Mouse (Mus musculus) heart, embryonic 11.5 days (tissue): ENCODE data around the gene Tdrd5. TPM values are rescaled to one million over a fixed set of nuclear protein-coding genes. Genes with fewer than 3 reads are reported as not detected.
"Not testable (repeated sequence)": the region's sequence is repeated elsewhere in the genome, so short reads cannot be mapped to it uniquely, and the experiment has no call there.

Experiments used
- ATAC-seq: fragments of 200-750 bp; cut with Nextera tagmentation; replicated peaks from 2 replicates; pipeline ENCODE4 v1.8.0; 2017; ENCODE audit warnings: moderate library complexity; ENCODE audit not compliant: insufficient number of reproducible peaks, low FRiP score, low TSS enrichment
- H3K27ac ChIP-seq: fragments of 300-500 bp; sonication (generic); 2 replicates; pipeline ENCODE4 v1.5.1; 2014; ENCODE audit warnings: mild to moderate bottlenecking, low read depth, low read length
- H3K27me3 ChIP-seq: fragments of 300-500 bp; sonication (generic); 2 replicates; pipeline ENCODE4 v1.6.1; 2014; ENCODE audit warnings: mild to moderate bottlenecking, low read length, mixed read lengths; ENCODE audit not compliant: control insufficient read depth, insufficient read depth
- H3K36me3 ChIP-seq: fragments of 300-500 bp; sonication (generic); 2 replicates; pipeline ENCODE4 v1.6.1; 2014; ENCODE audit warnings: mild to moderate bottlenecking, low read length, moderate library complexity, mixed read lengths; ENCODE audit not compliant: control insufficient read depth, insufficient read depth
- H3K4me1 ChIP-seq: fragments of 300-500 bp; sonication (generic); 2 replicates; pipeline ENCODE4 v1.6.1; 2014; ENCODE audit warnings: low read length; ENCODE audit not compliant: control insufficient read depth, insufficient read depth
- H3K4me2 ChIP-seq: fragments of 300-500 bp; sonication (generic); 2 replicates; pipeline ENCODE4 v1.6.1; 2014; ENCODE audit warnings: mild to moderate bottlenecking, moderate library complexity
- H3K4me3 ChIP-seq: fragments of 300-500 bp; sonication (generic); 2 replicates; pipeline ENCODE4 v1.5.1; 2014; ENCODE audit warnings: low read depth, low read length
- H3K9ac ChIP-seq: fragments of 300-500 bp; sonication (generic); 2 replicates; pipeline ENCODE4 v1.6.1; 2014; ENCODE audit warnings: mild to moderate bottlenecking, low read depth, low read length, moderate library complexity
- H3K9me3 ChIP-seq: fragments of 300-500 bp; sonication (generic); replicated peaks from 2 replicates; pipeline ENCODE4 v1.6.1; 2016; ENCODE audit warnings: low read length; ENCODE audit not compliant: control insufficient read depth
- WGBS: fragments of 180-500 bp; shearing (Covaris S2); extraction: QIAGEN DNeasy Blood & Tissue Kit; methylation state at CpG from one replicate; pipeline ENCODE4 v1.1.7; 2014; ENCODE audit not compliant: insufficient replicate concordance; 5-methylcytosine and 5-hydroxymethylcytosine counted together
- polyA plus RNA-seq: library from polyadenylated mRNA; unstranded; fragments of >200 nt; fragmentation: Nextera tagmentation; extraction: Ambion mirVana; gene quantifications from 2 replicates; pipeline ENCODE4 v1.2.1, GENCODE M21; 2014

Gene Tdrd5
- polyA plus RNA-seq, 1 experiment from 2014 or later: not detected

- Histone ChIP-seq H3K4me2 (no peak overlapping the region), H3K4me1 (no peaks in the 10 kb centered on the region), H3K27ac (no peak overlapping the region), H3K27me3 (no peaks in the 10 kb centered on the region), H3K9ac (no peak overlapping the region), H3K9me3 (no peaks in the 10 kb centered on the region), H3K36me3 (no peaks in the 10 kb centered on the region), H3K4me3 (no peak overlapping the region)
- 60% methylated on average over 5 of the region's 5 CpGs for WGBS
- ATAC-seq: no peak
Measured at GRCm38 (mm10) chr1:156271654-156272053, 31.8 kb downstream of the Tdrd5 start.

- no peak overlapping the region for H3K27ac ChIP-seq
- H3K27me3 ChIP-seq: no peaks in the 10 kb centered on the region
- 67% methylated on average over 9 of the region's 9 CpGs for WGBS
- no peaks in the 10 kb centered on the region for H3K36me3 ChIP-seq
- no peaks in the 10 kb centered on the region for H3K9me3 ChIP-seq
- no peaks in the 10 kb centered on the region for H3K4me1 ChIP-seq
- no peak overlapping the region for H3K9ac ChIP-seq
- no peak for ATAC-seq
- H3K4me3 ChIP-seq: no peak overlapping the region
- H3K4me2 ChIP-seq: no peak overlapping the region
Measured at GRCm38 (mm10) chr1:156270471-156270870, 33.0 kb downstream of the Tdrd5 start.

GRCm38 (mm10) chr1:156268546-156268945 lies 34.9 kb downstream of the Tdrd5 start:
- not testable (repeated sequence) for H3K9me3 ChIP-seq, H3K4me1 ChIP-seq, H3K4me3 ChIP-seq, H3K27me3 ChIP-seq, H3K36me3 ChIP-seq, ATAC-seq, H3K27ac ChIP-seq, H3K9ac ChIP-seq, H3K4me2 ChIP-seq
- 32% methylated on average over 3 of the region's 3 CpGs for WGBS

GRCm38 (mm10) chr1:156263946-156264345 lies 39.5 kb downstream of the Tdrd5 start:
- H3K9ac ChIP-seq: no peak overlapping the region
- no peak overlapping the region for H3K27ac ChIP-seq
- H3K4me3 ChIP-seq: no peak overlapping the region
- no peaks in the 10 kb centered on the region for H3K27me3 ChIP-seq
- no peak for ATAC-seq
- no peaks in the 10 kb centered on the region for H3K9me3 ChIP-seq
- H3K36me3 ChIP-seq: no peaks in the 10 kb centered on the region
- H3K4me1 ChIP-seq: no peaks in the 10 kb centered on the region
- WGBS: 85% methylated on average over 8 of the region's 8 CpGs
- no peak overlapping the region for H3K4me2 ChIP-seq

- Histone ChIP-seq H3K36me3 (no peaks in the 10 kb centered on the region), H3K9me3 (no peaks in the 10 kb centered on the region), H3K4me1 (no peaks in the 10 kb centered on the region), H3K4me2 (no peak overlapping the region), H3K4me3 (no peak overlapping the region), H3K9ac (no peak overlapping the region), H3K27ac (no peak overlapping the region), H3K27me3 (no peaks in the 10 kb centered on the region)
- ATAC-seq: no peak
- WGBS: 54% methylated on average over 2 of the region's 2 CpGs
Measured at GRCm38 (mm10) chr1:156263352-156263751, 40.1 kb downstream of the Tdrd5 start.

- Histone ChIP-seq H3K9ac (no peak overlapping the region), H3K4me3 (no peak overlapping the region), H3K4me1 (no peaks in the 10 kb centered on the region), H3K9me3 (no peaks in the 10 kb centered on the region), H3K27me3 (no peaks in the 10 kb centered on the region), H3K4me2 (no peak overlapping the region), H3K36me3 (no peaks in the 10 kb centered on the region), H3K27ac (no peak overlapping the region)
- 84% methylated on average over 4 of the region's 4 CpGs for WGBS
- ATAC-seq: no peak
Measured at GRCm38 (mm10) chr1:156254866-156255265, 48.6 kb downstream of the Tdrd5 start.

GRCm38 (mm10) chr1:156251096-156251495 lies 52.4 kb downstream of the Tdrd5 start:
- not testable (repeated sequence) for H3K9ac ChIP-seq, H3K4me3 ChIP-seq, ATAC-seq, H3K4me2 ChIP-seq, H3K36me3 ChIP-seq, H3K9me3 ChIP-seq, H3K27ac ChIP-seq, H3K4me1 ChIP-seq, H3K27me3 ChIP-seq
- WGBS: 74% methylated on average over 4 of the region's 4 CpGs

GRCm38 (mm10) chr1:156247893-156248292 lies 55.6 kb downstream of the Tdrd5 start:
- ATAC-seq: no peak
- Histone ChIP-seq H3K27me3 (no peaks in the 10 kb centered on the region), H3K9me3 (no peaks in the 10 kb centered on the region), H3K4me1 (no peaks in the 10 kb centered on the region), H3K36me3 (no peaks in the 10 kb centered on the region), H3K27ac (no peak overlapping the region), H3K9ac (no peak overlapping the region), H3K4me3 (no peak overlapping the region), H3K4me2 (no peak overlapping the region)
- WGBS: 61% methylated on average over 3 of the region's 3 CpGs

GRCm38 (mm10) chr1:156241713-156242348 lies 61.6 kb downstream of the Tdrd5 start:
- H3K27me3 ChIP-seq: no peaks in the 10 kb centered on the region
- no peak overlapping the region for H3K4me2 ChIP-seq
- H3K9me3 ChIP-seq: no peaks in the 10 kb centered on the region
- H3K27ac ChIP-seq: no peak overlapping the region
- WGBS: 7% methylated on average over 14 of the region's 14 CpGs
- H3K36me3 ChIP-seq: no peaks in the 10 kb centered on the region
- ATAC-seq: no peak
- H3K4me3 ChIP-seq: no peak overlapping the region
- H3K4me1 ChIP-seq: no peaks in the 10 kb centered on the region
- no peak overlapping the region for H3K9ac ChIP-seq
